Mouse (Mus musculus): ENCODE results near the gene Crtc1. TPM values are rescaled to one million over a fixed set of nuclear protein-coding genes. Genes with fewer than 3 reads are reported as not detected.

Gene Crtc1
- polyA plus RNA-seq, 1 experiment from 2014 or later = 15.4 TPM

- no peak overlapping the region for H3K4me2 ChIP-seq (ENCODE audit: low read depth, low read length)
- no peak overlapping the region for H3K4me3 ChIP-seq (ENCODE audit: low read length)
- H3K9ac ChIP-seq (ENCODE audit: low read length) = no peak overlapping the region
- H3K27me3 ChIP-seq (ENCODE audit: control insufficient read depth, insufficient read depth, low read depth, low read length) = no peaks in the 10 kb centered on the region
- no peaks in the 10 kb centered on the region for H3K4me1 ChIP-seq (replicated peaks; ENCODE audit: control insufficient read depth, insufficient read depth, low read length)
- WGBS = 85% methylated on average over 14 of the region's 14 CpGs
- no peaks in the 10 kb centered on the region for H3K9me3 ChIP-seq (ENCODE audit: control insufficient read depth, low read length)
- peaks cover 57% of the 10 kb centered on the region for H3K36me3 ChIP-seq (ENCODE audit: control insufficient read depth, insufficient read depth, low read length)
- no peak for ATAC-seq (ENCODE audit: low read depth)
- H3K27ac ChIP-seq (ENCODE audit: low read length) = no peak overlapping the region
These were observed 97.4 kb downstream of the Crtc1 start for GRCm38 (mm10) chr8:70342007-70342406.

GRCm38 (mm10) chr8:70340659-70341058 is 98.7 kb downstream of the Crtc1 start:
- WGBS = 88% methylated on average over 7 of the region's 7 CpGs

DNA sequence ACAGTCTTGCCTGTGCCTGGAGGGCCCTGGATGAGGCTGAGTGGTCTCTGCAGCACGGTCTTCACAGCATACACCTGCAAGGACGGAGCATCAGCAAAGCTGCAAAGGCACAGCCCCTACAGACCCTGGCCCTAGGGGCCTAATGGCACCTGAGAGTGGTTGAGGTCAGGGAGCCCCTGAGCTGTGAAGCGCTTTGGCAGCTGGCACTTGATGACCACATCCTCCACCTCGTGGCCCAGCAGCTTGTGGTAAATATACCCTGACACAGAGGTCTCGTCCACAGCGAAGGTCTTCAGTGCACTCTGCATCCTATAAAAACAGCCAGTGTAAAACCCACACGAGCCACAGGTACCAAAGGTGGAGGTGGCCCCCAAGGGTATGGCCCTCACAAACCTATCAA is 100.4 kb downstream of the Crtc1 start:
- Histone ChIP-seq H3K4me1 (replicated peaks; ENCODE audit: control insufficient read depth, insufficient read depth, low read length) (no peaks in the 10 kb centered on the region), H3K27ac (ENCODE audit: low read length) (no peak overlapping the region), H3K9ac (ENCODE audit: low read length) (no peak overlapping the region), H3K4me3 (ENCODE audit: low read length) (no peak overlapping the region), H3K36me3 (ENCODE audit: control insufficient read depth, insufficient read depth, low read length) (peaks cover 86% of the 10 kb centered on the region), H3K9me3 (ENCODE audit: control insufficient read depth, low read length) (no peaks in the 10 kb centered on the region), H3K4me2 (ENCODE audit: low read depth, low read length) (no peak overlapping the region), H3K27me3 (ENCODE audit: control insufficient read depth, insufficient read depth, low read depth, low read length) (no peaks in the 10 kb centered on the region)
- no peak for ATAC-seq (ENCODE audit: low read depth)
- WGBS = 86% methylated on average over 7 of the region's 7 CpGs

More at GRCm38 (mm10) chr8:70340659-70341058, 98.7 kb downstream of the Crtc1 start:
- Histone ChIP-seq H3K36me3 (ENCODE audit: control insufficient read depth, insufficient read depth, low read length) (peaks cover 71% of the 10 kb centered on the region), H3K4me2 (ENCODE audit: low read depth, low read length) (no peak overlapping the region), H3K27ac (ENCODE audit: low read length) (no peak overlapping the region), H3K27me3 (ENCODE audit: control insufficient read depth, insufficient read depth, low read depth, low read length) (no peaks in the 10 kb centered on the region), H3K4me3 (ENCODE audit: low read length) (no peak overlapping the region), H3K4me1 (replicated peaks; ENCODE audit: control insufficient read depth, insufficient read depth, low read length) (no peaks in the 10 kb centered on the region), H3K9me3 (ENCODE audit: control insufficient read depth, low read length) (no peaks in the 10 kb centered on the region), H3K9ac (ENCODE audit: low read length) (no peak overlapping the region)
- ATAC-seq (ENCODE audit: low read depth) = no peak

DNA sequence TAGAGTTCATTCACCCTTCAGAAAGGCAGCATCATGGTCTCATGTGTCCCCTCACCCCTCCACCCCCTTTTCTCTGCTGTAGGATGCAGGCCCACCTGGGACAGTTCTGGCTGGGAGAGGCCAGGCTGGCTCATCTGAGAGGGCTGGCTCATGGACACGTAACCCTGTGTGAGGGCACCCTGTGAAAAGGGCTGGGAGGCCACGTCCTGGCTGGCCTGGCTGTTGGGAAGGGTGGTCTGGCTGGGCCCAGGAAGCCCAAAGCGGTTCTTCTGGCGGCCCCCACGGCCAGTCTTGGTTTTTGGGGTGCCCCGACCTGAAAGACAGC is 106.5 kb downstream of the Crtc1 start:
- peaks cover 64% of the 10 kb centered on the region for H3K36me3 ChIP-seq (ENCODE audit: control insufficient read depth, insufficient read depth, low read length)
- peaks cover 19% of the 10 kb centered on the region for H3K4me1 ChIP-seq (replicated peaks; ENCODE audit: control insufficient read depth, insufficient read depth, low read length)
- WGBS = 91% methylated on average over 6 of the region's 6 CpGs
- H3K4me2 ChIP-seq (ENCODE audit: low read depth, low read length) = no peak overlapping the region
- H3K4me3 ChIP-seq (ENCODE audit: low read length) = no peak overlapping the region
- no peak overlapping the region for H3K9ac ChIP-seq (ENCODE audit: low read length)
- H3K27me3 ChIP-seq (ENCODE audit: control insufficient read depth, insufficient read depth, low read depth, low read length) = peaks cover 2% of the 10 kb centered on the region; the same call in 1 of the 2 replicates
- H3K9me3 ChIP-seq (ENCODE audit: control insufficient read depth, low read length) = no peaks in the 10 kb centered on the region
- no peak for ATAC-seq (ENCODE audit: low read depth)
- no peak overlapping the region for H3K27ac ChIP-seq (ENCODE audit: low read length)

Other genes with a start within 250 kb of the Crtc1 start
- gene Slc25a42, start 227.3 kb downstream of the Crtc1 start, polyA plus RNA-seq (2015; fragmentation: Nextera tagmentation; extraction: Ambion mirVana) = 5.1 and 5.2 TPM in 2 replicates
- 29.9 and 30.9 TPM in 2 replicates for gene Sugp2, start 205.4 kb downstream of the Crtc1 start, polyA plus RNA-seq (2015; fragmentation: Nextera tagmentation; extraction: Ambion mirVana)
- gene Armc6, start 205.1 kb downstream of the Crtc1 start, polyA plus RNA-seq (2015; fragmentation: Nextera tagmentation; extraction: Ambion mirVana) = 22.4 and 24.5 TPM in 2 replicates
- gene Homer3, start 156.8 kb downstream of the Crtc1 start, polyA plus RNA-seq (2015; fragmentation: Nextera tagmentation; extraction: Ambion mirVana) = 60.0 and 66.8 TPM in 2 replicates
- gene Ddx49, start 137.1 kb downstream of the Crtc1 start, polyA plus RNA-seq (2015; fragmentation: Nextera tagmentation; extraction: Ambion mirVana) = 39.6 and 44.8 TPM in 2 replicates
- 325 and 349 TPM in 2 replicates for gene Cope, start 137.1 kb downstream of the Crtc1 start, polyA plus RNA-seq (2015; fragmentation: Nextera tagmentation; extraction: Ambion mirVana)
- 2.4 and 3.0 TPM in 2 replicates for gene Cers1, start 123.8 kb downstream of the Crtc1 start, polyA plus RNA-seq (2015; fragmentation: Nextera tagmentation; extraction: Ambion mirVana)
- 0.40 and 1.4 TPM in 2 replicates for gene Gdf1, start 109.8 kb downstream of the Crtc1 start, polyA plus RNA-seq (2015; fragmentation: Nextera tagmentation; extraction: Ambion mirVana)
- gene Upf1, start 86.3 kb downstream of the Crtc1 start, polyA plus RNA-seq (2015; fragmentation: Nextera tagmentation; extraction: Ambion mirVana) = 8.7 and 10.5 TPM in 2 replicates
- gene Comp, start 66.0 kb downstream of the Crtc1 start, polyA plus RNA-seq (2015; fragmentation: Nextera tagmentation; extraction: Ambion mirVana) = 0.68 and 0.75 TPM in 2 replicates
- gene Klhl26, start 37.4 kb upstream of the Crtc1 start, polyA plus RNA-seq (2015; fragmentation: Nextera tagmentation; extraction: Ambion mirVana) = 28.8 and 29.4 TPM in 2 replicates
- 5.6 and 7.0 TPM in 2 replicates for gene Tmem59l, start 47.8 kb upstream of the Crtc1 start, polyA plus RNA-seq (2015; fragmentation: Nextera tagmentation; extraction: Ambion mirVana)
- 166 and 169 TPM in 2 replicates for gene Crlf1, start 53.6 kb upstream of the Crtc1 start, polyA plus RNA-seq (2015; fragmentation: Nextera tagmentation; extraction: Ambion mirVana)
- gene Rex1bd, start 67.2 kb upstream of the Crtc1 start, polyA plus RNA-seq (2015; fragmentation: Nextera tagmentation; extraction: Ambion mirVana) = 125 and 133 TPM in 2 replicates
- 917 and 987 TPM in 2 replicates for gene Uba52, start 71.2 kb upstream of the Crtc1 start, polyA plus RNA-seq (2015; fragmentation: Nextera tagmentation; extraction: Ambion mirVana)
- gene Fkbp8, start 88.1 kb upstream of the Crtc1 start, polyA plus RNA-seq (2015; fragmentation: Nextera tagmentation; extraction: Ambion mirVana) = 300 and 319 TPM in 2 replicates
- gene Kxd1, start 88.4 kb upstream of the Crtc1 start, polyA plus RNA-seq (2015; fragmentation: Nextera tagmentation; extraction: Ambion mirVana) = 54.0 and 55.3 TPM in 2 replicates
- 19.8 and 21.4 TPM in 2 replicates for gene Ell, start 99.9 kb upstream of the Crtc1 start, polyA plus RNA-seq (2015; fragmentation: Nextera tagmentation; extraction: Ambion mirVana)
- gene Isyna1, start 154.8 kb upstream of the Crtc1 start, polyA plus RNA-seq (2015; fragmentation: Nextera tagmentation; extraction: Ambion mirVana) = 118 and 121 TPM in 2 replicates
- 106 and 108 TPM in 2 replicates for gene Ssbp4, start 169.3 kb upstream of the Crtc1 start, polyA plus RNA-seq (2015; fragmentation: Nextera tagmentation; extraction: Ambion mirVana)
- 2.0 and 3.2 TPM in 2 replicates for gene Lrrc25, start 176.6 kb upstream of the Crtc1 start, polyA plus RNA-seq (2015; fragmentation: Nextera tagmentation; extraction: Ambion mirVana)
- gene Gdf15, start 192.9 kb upstream of the Crtc1 start, polyA plus RNA-seq (2015; fragmentation: Nextera tagmentation; extraction: Ambion mirVana) = 0.45 and 0.60 TPM in 2 replicates
- 43.6 and 46.7 TPM in 2 replicates for gene Pgpep1, start 220.8 kb upstream of the Crtc1 start, polyA plus RNA-seq (2015; fragmentation: Nextera tagmentation; extraction: Ambion mirVana)
- gene Lsm4, start 233.7 kb upstream of the Crtc1 start, polyA plus RNA-seq (2015; fragmentation: Nextera tagmentation; extraction: Ambion mirVana) = 197 and 214 TPM in 2 replicates

Data from lung, embryonic 16.5 days (tissue).